Mouse (Mus musculus): ENCODE measurements around the gene Ypel2.

Gene Ypel2

DNA sequence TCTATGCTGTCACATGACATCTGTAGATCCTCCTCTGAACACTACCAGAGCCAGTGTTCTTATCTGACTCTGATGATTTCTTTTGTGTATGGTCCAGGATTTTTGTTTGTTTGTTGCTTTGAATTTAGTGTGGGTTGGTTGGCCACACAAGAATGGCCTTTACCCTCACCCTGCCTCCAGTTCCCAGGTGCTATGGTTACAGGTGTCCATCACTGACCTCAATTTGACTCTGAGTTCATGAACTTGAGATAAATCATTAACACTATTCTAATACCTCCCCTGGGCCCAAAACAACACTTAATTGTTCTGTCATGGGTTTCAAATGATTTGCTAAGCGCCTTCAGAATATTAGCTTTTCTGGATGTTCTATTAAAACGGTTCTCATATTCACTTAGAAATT lies 61.3 kb downstream of the Ypel2 start:
- in situ Hi-C loops (cut with MboI, MseI), result no loop called here

DNA sequence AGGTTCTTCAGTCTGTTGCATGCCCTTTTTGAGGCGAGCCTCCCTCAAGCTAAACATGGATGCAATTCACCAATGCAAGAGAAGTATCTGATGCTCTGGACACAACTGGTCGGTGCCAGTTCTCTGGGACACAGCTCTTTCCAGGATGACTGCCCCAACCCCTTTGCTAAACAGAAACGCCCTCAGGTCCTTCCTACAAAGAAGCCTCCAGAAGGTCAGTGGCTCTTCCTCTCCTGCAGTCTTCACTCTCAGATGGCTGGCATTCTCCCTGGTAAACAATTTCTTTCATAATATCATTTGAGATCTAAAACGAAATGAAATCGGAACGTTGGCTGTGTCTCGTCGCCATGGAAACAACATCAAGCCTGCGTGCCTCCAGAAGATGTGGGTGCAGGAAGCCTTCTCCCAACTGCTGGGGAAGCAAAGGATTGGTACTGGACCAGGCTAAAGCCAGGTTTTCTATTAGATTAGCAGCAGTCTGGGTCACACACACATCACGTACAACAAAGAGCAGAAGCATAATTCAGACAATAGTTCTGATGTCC lies 62.8 kb downstream of the Ypel2 start:
- in situ Hi-C loops (cut with MboI, MseI), result no loop called here

DNA sequence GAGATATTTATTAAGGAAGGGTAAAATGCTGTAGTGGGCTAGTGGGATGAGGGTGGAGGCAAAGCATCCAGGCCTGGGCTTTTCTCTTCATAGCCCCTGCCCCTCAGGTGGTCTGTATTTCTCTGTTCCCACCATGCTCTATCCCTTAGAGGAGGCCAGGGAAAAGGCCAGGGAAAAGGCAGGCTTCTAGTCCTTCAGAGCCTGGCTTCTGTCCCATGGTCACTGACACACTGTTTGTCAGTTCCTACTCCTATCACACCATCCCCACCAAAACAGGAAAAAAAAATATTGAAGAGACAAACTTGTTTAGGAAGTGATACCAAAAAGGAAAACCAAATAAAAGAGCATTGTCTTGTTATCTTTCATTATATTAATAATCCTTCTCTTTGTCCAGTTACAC lies 63.5 kb downstream of the Ypel2 start:
- in situ Hi-C loops (cut with MboI, MseI), result no loop called here

DNA sequence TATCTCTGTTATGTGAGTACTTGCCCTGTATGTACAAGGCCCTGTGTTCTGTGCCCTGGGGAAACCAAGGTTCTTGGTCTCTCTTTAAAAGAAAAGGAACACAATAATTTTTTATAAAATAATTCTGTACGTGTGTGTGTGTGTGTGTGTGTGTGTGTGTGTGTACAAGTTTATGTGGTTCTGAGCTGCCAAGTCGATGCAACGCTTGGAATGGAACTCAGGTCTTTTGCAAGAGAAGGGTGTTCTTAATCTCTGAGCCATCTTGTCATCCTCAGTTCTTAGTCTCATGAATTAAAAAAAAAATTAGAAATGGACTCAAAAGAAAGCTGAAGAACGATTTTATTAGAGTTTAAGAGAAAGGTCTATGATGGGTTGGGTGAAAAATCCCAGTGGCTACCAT lies 64.0 kb downstream of the Ypel2 start:
- in situ Hi-C loops (cut with MboI, MseI), result no loop called here

DNA sequence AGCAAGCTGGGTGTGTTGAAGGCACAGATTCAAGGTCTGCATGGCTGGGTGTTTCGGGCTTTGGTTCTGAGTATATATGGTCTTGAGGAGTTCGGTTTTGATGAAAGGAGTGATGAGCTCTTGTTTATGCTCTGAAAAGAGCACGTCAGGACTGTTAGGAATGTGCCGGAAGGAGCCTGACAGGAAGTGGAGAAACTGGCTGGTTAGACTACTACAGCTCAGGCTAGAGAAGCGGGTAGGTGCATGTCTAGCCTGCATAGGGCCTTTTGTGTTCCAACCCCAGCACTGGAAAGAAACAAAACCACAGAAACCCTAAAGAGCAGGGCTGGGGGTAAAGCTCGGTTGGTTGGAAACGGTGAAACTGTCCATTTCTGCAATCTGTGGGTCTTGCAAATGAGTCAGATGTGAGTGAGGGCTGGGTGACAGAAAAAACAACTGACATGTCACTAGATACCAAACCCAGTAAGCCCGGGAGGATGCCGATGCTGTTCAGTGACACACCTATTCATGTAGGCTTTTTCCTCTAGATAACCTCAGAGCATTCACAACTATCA lies 68.3 kb downstream of the Ypel2 start:
- in situ Hi-C loops (cut with MboI, MseI), result no loop called here

DNA sequence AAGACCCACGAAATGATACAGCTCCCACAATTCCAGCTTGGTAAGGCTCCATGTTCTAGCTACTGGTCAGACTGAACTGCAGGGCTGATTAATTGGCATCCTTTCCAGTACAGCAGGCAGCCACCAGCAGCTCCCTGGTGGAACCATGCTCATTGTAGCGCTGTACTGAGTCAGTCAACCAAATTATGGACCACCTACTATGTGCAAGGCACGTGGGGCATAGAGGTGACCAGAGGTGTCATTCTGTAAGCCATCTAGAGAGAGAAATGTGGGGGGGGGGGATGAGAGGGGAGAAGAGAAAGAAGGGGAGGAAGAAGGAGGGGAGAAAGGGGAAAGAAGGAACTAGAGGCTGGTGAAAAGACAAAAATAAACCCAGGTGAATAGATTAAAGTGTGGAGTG lies 68.9 kb downstream of the Ypel2 start:
- in situ Hi-C loops (cut with MboI, MseI), result no loop called here

DNA sequence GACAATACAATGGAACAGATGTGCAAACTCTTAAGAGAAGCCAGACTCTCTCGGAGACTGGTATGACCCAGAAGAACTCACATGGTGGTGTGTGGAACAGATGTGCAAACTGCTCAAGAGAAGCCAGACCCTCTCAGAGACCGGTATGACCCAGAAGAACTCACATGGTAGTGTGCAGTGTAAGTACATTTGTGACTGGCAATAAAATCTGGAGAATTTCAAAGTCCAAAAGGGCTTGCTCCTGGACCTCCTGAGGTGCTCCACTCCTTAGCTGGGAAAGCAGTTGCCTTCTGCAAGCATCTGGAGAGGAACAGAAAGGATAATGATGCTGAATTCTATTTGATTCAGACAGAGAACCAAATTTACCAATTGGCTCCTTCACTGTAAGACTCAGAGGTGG lies 69.9 kb downstream of the Ypel2 start:
- in situ Hi-C loops (cut with MboI, MseI), result no loop called here

DNA sequence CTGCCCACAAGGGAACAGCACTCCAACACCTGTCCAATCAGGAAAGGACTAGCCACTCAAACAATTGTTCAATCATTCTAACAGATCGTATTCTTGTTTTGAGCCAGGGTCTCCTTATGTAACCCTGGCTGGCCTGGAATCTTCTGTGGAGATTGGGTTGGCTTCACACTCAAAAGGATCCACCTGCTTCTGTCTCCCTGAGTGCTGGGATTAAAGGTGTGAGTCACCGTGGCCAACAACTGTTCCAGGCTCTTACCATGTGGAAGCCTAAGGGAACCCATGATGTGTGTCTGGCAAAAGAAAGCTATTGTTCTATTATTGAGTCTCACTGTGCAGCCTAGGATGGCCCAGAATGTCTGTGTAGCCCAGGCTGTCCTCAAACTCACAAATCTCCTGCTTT lies 71.5 kb downstream of the Ypel2 start:
- in situ Hi-C loops (cut with MboI, MseI), result no loop called here

DNA sequence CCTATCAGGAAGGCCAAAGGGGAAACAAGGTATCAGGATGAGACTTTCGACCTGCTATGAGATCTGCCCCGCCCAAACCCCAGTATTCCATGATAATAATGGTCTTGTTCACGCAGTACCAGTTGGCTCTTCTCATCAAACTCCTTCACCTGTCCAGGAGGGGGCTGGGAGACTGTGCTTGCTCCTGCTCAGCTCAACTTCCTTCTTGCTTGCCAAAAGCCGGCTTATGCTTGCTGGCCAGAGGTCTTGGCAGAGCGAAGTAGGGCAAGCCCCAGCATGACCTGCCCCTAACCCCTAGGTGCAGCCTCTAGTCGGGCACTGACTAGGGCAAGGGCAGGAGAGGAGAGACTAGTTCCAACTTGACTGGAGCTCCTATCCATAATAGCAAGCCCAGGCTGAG lies 72.2 kb downstream of the Ypel2 start:
- in situ Hi-C loops (cut with MboI, MseI), result no loop called here

DNA sequence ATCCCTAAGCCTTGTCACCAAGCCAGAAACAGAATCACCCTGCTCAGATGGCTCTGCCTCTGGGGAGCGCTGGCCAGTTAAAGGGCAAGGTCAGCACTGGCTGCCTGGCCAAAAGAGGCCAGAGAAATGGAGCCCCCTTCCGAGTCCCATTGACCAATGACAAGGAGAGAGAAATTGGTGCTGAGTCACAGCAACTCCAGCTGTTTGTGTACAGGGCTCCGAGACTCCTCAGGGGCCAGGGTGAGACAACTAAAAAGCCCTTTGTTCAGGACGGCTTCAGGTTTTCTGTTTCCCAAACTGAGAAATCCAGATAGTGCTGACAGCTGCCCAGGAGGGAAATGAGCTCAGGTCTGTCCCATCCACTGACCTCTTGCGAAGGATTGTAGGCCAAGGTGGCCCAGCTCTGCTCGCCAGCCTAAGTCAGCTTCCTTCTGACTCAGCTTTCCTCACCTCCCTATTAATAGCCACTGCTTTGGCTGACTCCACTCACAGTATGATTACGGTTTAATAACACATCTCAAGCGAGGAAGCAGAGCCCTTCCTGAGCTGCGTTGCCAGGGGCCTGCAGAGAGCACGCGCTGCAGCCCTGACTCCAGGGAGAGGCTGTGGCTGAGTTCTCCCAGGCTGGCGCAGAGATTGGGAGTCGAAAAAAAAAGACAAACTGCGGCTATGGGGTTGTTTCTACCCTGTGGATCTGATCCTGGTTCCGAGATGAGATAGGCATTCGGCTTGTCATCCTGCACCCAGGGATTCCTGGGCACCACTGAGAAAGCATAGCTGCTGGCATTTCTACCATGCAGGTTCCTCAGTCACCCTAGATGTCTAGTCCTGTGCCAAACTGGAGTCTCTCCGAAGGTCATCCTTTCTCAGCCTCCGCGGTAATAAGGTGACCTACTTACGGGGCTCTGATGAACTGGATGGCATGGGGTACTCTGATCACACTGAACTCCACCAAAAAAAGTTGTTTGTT lies 73.1 kb downstream of the Ypel2 start:
- in situ Hi-C loops (cut with MboI, MseI), result no loop called here

DNA sequence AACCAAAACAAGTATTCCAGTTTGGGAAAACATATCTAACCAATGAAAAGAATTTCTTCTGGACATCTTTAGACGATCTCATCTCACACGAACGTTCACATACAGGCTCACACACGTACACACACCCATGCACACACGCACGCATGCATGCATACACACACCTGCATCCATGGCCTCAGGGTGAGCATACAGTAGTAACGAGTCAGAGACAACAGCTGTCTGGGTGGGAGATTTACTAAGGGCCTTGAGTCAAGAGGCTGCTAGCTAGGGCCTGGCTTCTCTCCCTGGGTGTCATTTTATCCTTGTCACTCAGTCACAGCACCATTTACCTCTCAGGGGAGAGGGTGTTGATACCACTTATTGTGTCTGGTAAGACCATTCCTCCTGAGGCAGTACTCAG lies 74.0 kb downstream of the Ypel2 start:
- in situ Hi-C loops (cut with MboI, MseI), result no loop called here

DNA sequence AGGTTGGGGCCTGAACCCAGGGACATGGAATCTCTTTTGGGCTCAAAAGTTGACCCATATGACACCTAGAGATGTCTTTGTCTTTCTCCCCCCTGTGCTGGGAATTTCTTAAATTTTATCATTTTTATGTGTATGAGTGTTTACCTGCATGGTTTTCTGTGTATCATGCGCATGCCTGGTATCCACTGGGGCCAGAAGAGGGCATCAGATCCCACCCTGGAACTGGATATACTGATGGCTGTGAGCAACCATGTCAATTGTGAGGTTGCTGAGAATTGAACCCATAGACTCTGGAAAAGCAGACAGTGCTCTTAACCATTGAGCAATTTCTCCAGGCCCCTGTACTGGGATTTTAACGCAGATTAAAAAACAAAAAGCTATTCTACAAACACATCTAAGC lies 76.0 kb downstream of the Ypel2 start:
- in situ Hi-C loops (cut with MboI, MseI), result no loop called here

DNA sequence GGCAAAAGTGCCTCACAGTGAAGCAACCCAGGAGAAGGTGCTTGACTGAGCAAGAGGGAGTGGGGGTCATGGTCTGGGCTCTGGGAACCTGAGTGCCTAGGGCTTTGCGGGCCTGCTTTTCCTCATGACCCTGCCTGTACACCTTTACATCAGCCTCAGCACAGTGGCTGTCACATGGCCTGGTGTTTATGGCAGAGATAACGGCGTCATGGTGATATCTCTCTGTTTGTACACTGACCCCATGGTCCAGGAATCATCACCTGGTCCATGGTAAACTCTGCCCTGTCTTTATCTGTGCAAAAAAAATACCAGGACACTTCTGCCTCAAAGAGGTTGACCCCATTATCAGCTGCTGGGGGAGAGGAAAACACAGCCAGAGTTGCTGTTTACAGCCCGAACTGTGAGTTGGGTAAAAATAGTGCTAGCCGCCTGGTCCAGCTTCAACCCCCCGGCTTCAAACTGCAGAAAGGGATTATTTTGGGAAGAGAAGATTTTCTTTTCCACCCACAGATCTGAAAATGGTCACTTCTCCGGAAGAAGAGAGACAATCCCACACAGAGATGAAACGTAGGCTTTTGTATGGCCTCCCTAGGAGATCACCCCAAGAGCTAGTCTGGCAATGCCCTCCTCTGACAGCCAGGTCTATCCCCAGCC lies 76.8 kb downstream of the Ypel2 start:
- in situ Hi-C loops (cut with MboI, MseI), result no loop called here

DNA sequence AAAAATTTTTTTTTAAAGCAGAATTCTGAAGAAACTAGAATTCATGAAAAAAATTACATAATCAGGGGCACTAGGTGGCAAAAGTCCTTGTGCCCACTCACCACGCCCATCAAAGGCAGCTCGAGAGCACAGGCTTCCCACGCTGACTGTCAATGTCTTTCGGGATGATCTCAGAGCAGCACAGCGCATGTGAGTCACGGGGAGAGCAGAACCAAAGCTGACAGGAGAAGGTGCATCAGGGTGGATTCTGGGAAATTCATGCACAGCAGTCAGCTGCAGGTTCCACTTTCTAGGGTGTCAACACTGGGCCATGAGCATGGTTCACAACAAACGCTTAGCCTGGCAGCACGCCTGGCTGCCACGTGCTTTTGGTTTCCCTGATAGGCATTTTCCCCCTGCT lies 79.2 kb downstream of the Ypel2 start:
- in situ Hi-C loops (cut with MboI, MseI), result no loop called here

DNA sequence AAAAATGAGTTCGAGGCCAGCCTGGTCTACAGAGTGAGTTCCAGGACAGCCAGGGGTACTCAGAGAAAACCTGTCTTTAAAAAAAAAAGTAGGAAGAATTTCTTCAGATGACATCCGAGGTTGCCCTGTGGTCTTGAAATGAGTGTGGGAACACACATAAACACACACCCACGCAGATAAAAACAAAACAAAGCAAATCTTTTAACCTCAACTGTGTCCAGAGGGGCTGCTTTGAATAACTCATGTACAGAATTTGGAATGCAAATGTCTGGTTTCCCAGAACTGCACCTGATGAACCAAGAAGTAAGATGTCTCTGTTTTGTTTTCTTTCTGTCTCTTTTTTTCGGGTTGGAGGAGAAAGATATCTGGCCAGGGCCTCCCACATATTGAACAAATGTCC lies 83.3 kb downstream of the Ypel2 start:
- in situ Hi-C loops (cut with MboI, MseI), result no loop called here

DNA sequence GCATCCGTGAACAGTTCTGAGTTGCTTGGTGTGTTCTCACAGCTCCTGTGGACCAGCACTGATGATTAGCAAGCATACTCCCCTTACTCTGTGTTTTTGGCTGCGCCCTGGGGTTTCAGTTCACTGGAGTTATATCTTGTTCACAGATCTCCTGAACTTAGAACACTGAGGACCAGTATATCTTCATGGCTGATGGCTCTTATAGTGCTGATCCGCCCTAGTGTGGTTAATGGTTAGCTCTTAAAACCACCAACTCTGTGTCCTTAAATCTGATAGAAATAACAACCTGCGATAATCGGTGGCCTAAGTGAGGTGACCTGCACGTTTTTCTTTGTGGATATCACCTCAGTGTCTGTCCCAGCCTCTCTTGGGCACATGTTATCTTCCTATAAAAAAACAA lies 84.5 kb downstream of the Ypel2 start:
- in situ Hi-C loops (cut with MboI, MseI), result loop anchor here (5.0 kb wide), 1 partner anchor 57 kb away; no protein-coding TSS in a partner anchor

DNA sequence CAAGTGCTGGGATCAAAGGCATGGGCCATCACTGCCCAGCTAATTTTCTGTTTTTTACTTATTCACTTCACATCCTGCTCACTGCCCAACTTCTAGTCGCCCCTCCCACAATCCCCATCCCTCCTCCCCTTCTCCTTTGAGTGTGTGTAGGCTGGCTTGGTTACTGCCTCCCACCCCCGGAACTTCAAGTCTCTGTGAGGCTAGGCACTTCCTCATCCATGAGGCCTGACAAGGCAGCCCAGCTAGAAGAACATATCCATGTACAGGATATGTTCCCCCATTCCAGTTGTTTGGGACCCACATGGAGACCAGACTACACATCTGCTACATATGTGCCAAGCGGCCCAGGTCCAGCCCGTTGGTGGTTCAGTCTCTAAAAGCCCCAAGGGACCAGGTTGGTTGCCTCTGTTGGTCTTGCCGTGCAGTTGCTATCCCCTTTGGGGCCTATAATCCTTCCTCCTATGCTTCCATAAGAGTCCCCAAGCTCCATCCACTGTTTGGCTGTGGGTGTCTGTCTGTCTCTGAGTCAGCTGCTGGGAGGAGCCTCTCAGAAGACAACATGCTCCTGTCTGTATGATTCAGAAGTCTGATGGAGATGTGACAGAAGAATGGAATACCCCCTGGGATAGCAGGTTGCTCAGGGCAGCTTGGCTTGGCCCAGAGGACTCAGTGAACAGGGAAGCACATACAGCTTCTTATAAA lies 85.5 kb downstream of the Ypel2 start:
- in situ Hi-C loops (cut with MboI, MseI), result loop anchor here (5.0 kb wide), 1 partner anchor 56 kb away; no protein-coding TSS in a partner anchor

DNA sequence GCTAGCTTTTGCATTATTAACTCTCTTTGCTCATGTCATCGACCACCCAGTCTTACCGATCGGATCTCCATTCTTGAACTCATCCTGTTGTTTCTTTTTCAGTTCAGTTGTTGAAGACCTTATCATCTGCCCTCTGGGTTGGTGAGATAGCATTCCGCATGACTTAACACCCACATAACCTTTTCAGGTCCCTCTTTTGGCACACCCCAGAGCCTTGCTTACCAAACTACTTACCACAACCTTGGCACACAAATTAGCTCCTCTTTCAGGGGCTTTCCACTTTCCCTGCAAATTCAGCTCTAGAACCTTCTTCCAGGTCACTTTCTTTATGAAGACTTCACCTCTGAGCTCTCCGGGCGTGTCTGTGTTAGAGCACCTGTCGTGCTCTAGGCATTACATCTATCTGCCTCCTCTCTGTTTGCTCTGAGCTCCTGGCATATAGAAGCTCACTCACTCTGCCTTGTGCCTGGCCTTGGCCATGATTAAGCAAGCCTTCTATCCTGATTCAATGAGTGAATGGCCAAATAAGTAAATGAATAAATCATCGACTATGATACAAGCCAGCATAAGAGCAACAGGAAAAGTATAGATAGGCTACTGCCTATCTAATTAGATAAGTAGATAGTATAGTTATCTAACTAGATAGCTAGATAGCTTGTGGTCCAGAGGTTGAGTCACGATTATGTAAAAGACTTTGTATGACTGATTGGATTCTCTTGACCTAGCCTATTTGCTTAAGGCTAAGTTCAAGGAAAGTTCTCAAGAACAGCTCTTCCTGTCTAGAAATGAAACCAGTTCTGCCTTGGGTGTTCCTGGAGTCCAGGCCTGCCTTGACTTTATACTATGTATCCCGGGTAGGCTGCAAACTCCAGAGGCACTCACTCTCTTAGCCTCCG lies 86.5 kb downstream of the Ypel2 start:
- in situ Hi-C loops (cut with MboI, MseI), result loop anchor here (5.0 kb wide), 1 partner anchor 55 kb away; no protein-coding TSS in a partner anchor

DNA sequence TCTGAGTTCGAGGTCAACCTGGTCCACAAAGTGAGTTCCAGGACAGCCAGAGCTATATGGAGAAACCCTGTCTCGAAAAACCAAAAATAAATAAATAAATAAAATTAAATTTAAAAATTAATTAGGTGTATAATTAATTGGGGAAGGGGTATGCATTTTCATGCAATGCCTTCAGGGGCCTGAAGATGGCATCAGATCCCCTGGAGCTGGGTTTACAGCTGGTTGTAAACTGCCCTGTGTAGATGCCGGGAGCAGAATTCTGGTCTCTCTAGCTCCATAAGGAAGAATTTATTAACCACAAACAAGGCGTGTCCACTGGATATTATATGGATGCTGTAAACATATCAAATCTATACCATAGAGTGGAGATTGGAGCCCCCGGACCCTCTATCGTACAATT lies 87.2 kb downstream of the Ypel2 start:
- in situ Hi-C loops (cut with MboI, MseI), result loop anchor here (5.0 kb wide), 1 partner anchor 54 kb away; no protein-coding TSS in a partner anchor

DNA sequence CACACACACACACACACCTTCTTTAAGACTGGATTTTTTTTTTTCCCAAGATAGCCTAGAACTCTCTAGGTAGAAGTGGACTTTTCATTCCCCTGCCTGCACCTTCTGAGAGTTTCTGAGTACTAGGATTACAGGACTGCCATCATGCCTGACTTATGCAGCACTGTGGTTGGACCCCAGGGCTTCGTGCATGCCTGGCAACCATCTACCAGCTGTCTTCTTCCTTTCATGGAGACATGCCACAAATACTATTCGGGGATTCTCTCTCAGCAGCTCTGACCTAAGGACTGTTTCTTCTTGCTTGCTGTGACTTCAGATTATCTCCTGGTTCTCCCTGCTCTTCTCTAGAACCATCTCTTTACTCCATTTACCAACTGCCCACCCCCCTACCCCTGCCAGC lies 88.2 kb downstream of the Ypel2 start:
- in situ Hi-C loops (cut with MboI, MseI), result loop anchor here (5.0 kb wide), 1 partner anchor 53 kb away; no protein-coding TSS in a partner anchor

All from T-helper 1 cell (primary cell).